In genomic region chr6:48675400-48675930, GRCm38 (mm10) we compare ENCODE assay signal across 9 mouse cellular contexts. TPM values are rescaled to one million over a fixed set of nuclear protein-coding genes. Genes with fewer than 3 reads are reported as not detected.
A peak's percentile ranks its signal among the peaks of the same experiment; 100 is the strongest.
DNase-seq lines count a peak whose midpoint lies in the region; ATAC-seq lines count a peak whose summit lies in the region.
"Had no signal": no experiment of that assay in that cellular context is flagged by ENCODE, and none has a peak within 500 bp of the region (broad histone marks: within the 10 kb centered on the region; RNA-seq: fewer than 3 reads in every experiment).

No protein-coding gene starts in this region.

- H3K27me3 ChIP-seq in forebrain, embryonic 13.5 days = no peaks in the 10 kb centered on the region
- no peaks in the 10 kb centered on the region for H3K27me3 ChIP-seq in forebrain, embryonic 11.5 days (ENCODE audit: control insufficient read depth, insufficient read depth, low read length)
- H3K27me3 ChIP-seq in neural tube, embryonic 12.5 days (replicated peaks) = no peaks in the 10 kb centered on the region
- H3K27me3 ChIP-seq in limb, embryonic 10.5 days (ENCODE audit: low read depth, poor library complexity, severe bottlenecking) = no peaks in the 10 kb centered on the region
- no peaks in the 10 kb centered on the region for H3K27me3 ChIP-seq in stomach, embryonic 14.5 days (ENCODE audit: control insufficient read depth, insufficient read depth, low read length)

- H3K4me2 ChIP-seq in forebrain, embryonic 13.5 days = peak overlapping the region; percentile 25
- H3K4me2 ChIP-seq in forebrain, embryonic 11.5 days (ENCODE audit: low read depth, low read length, severe bottlenecking) = no peak overlapping the region
- peak overlapping the region; percentile 18; the same call in 1 of the 2 replicates for H3K4me2 ChIP-seq in neural tube, embryonic 12.5 days (replicated peaks)
- peak overlapping the region; percentile 36 for H3K4me2 ChIP-seq in stomach, embryonic 14.5 days (replicated peaks; ENCODE audit: low read depth, low read length)

- WGBS in forebrain, embryonic 13.5 days = 39% methylated on average over 10 of the region's 10 CpGs
- WGBS in forebrain, embryonic 11.5 days = 44% methylated on average over 10 of the region's 10 CpGs
- 54% methylated on average over 10 of the region's 10 CpGs for WGBS in neural tube, embryonic 12.5 days
- WGBS in limb, embryonic 10.5 days = 62% methylated on average over 10 of the region's 10 CpGs
- 41% methylated on average over 10 of the region's 10 CpGs for WGBS in stomach, embryonic 14.5 days

- H3K36me3 ChIP-seq in forebrain, embryonic 13.5 days (ENCODE audit: poor library complexity, severe bottlenecking) = no peaks in the 10 kb centered on the region
- H3K36me3 ChIP-seq in forebrain, embryonic 11.5 days (ENCODE audit: control insufficient read depth, insufficient read depth, low read length) = no peaks in the 10 kb centered on the region
- no peaks in the 10 kb centered on the region for H3K36me3 ChIP-seq in neural tube, embryonic 12.5 days
- no peaks in the 10 kb centered on the region for H3K36me3 ChIP-seq in limb, embryonic 10.5 days
- H3K36me3 ChIP-seq in stomach, embryonic 14.5 days (ENCODE audit: control insufficient read depth, insufficient read depth, low read length) = no peaks in the 10 kb centered on the region

- no peak for ATAC-seq in forebrain, embryonic 13.5 days
- ATAC-seq in forebrain, embryonic 11.5 days (replicated peaks; ENCODE audit: low FRiP score) = no peak
- no peak for ATAC-seq in neural tube, embryonic 12.5 days (ENCODE audit: low FRiP score, low read depth)
- no peak for ATAC-seq in stomach, embryonic 14.5 days (ENCODE audit: insufficient number of reproducible peaks, insufficient read depth, low FRiP score, low read depth)

- no peak overlapping the region for H3K9ac ChIP-seq in forebrain, embryonic 13.5 days
- H3K9ac ChIP-seq in forebrain, embryonic 11.5 days (ENCODE audit: low read length) = no peak overlapping the region
- no peak overlapping the region for H3K9ac ChIP-seq in neural tube, embryonic 12.5 days
- H3K9ac ChIP-seq in stomach, embryonic 14.5 days (replicated peaks; ENCODE audit: low read depth, low read length) = no peak overlapping the region

- no peaks in the 10 kb centered on the region for H3K9me3 ChIP-seq in forebrain, embryonic 13.5 days (replicated peaks)
- no peaks in the 10 kb centered on the region for H3K9me3 ChIP-seq in forebrain, embryonic 11.5 days (ENCODE audit: control insufficient read depth, low read length)
- no peaks in the 10 kb centered on the region for H3K9me3 ChIP-seq in neural tube, embryonic 12.5 days
- H3K9me3 ChIP-seq in limb, embryonic 10.5 days (replicated peaks) = no peaks in the 10 kb centered on the region
- H3K9me3 ChIP-seq in stomach, embryonic 14.5 days (ENCODE audit: control insufficient read depth, low read depth, low read length) = no peaks in the 10 kb centered on the region

- no peak overlapping the region for H3K27ac ChIP-seq in forebrain, embryonic 13.5 days
- no peak overlapping the region for H3K27ac ChIP-seq in forebrain, embryonic 11.5 days (ENCODE audit: low read depth, low read length)
- no peak overlapping the region for H3K27ac ChIP-seq in neural tube, embryonic 12.5 days
- H3K27ac ChIP-seq in limb, embryonic 10.5 days = peak overlapping the region; percentile 48
- H3K27ac ChIP-seq in stomach, embryonic 14.5 days (ENCODE audit: low read length) = no peak overlapping the region; the same call in 1 of the 2 replicates

- H3K4me1 ChIP-seq in forebrain, embryonic 13.5 days = peaks cover 5% of the 10 kb centered on the region; the same call in 1 of the 2 replicates
- H3K4me1 ChIP-seq in forebrain, embryonic 11.5 days (replicated peaks; ENCODE audit: control insufficient read depth, insufficient read depth, low read length) = no peaks in the 10 kb centered on the region
- no peaks in the 10 kb centered on the region for H3K4me1 ChIP-seq in neural tube, embryonic 12.5 days
- H3K4me1 ChIP-seq in limb, embryonic 10.5 days = peaks cover 7% of the 10 kb centered on the region
- H3K4me1 ChIP-seq in stomach, embryonic 14.5 days (ENCODE audit: control insufficient read depth, insufficient read depth, low read length) = 0 out of 2 replicates have a peak, but pooled peaks cover 2% of the 10 kb centered on the region

- no peak for DNase-seq in forebrain, embryonic 11.5 days (ENCODE audit: low spot score)
- no peak for DNase-seq in neural tube, embryonic 10.5 days (ENCODE audit: extremely low spot score, low spot score)
- peak; percentile 42 for DNase-seq in limb, embryonic 10.5 days (ENCODE audit: low spot score)
- no peak for DNase-seq in layer of hippocampus, adult 8-10 months (ENCODE audit: low spot score in 2 of 2)
- no peak for DNase-seq in layer of hippocampus, postnatal 14 days (ENCODE audit: low spot score in 2 of 2)
- DNase-seq: right cerebral cortex, postnatal 4 days had no signal

- no peak overlapping the region for H3K4me3 ChIP-seq in forebrain, embryonic 13.5 days
- H3K4me3 ChIP-seq in forebrain, embryonic 11.5 days (ENCODE audit: low read depth, low read length) = no peak overlapping the region
- H3K4me3 ChIP-seq in neural tube, embryonic 12.5 days = no peak overlapping the region
- H3K4me3 ChIP-seq in limb, embryonic 10.5 days = peak overlapping the region; percentile 35
- peak overlapping the region; percentile 26 for H3K4me3 ChIP-seq in stomach, embryonic 14.5 days (ENCODE audit: low read depth, low read length)

RNA-seq across cellular contexts. Expression of gene Gimap9, which starts 0.5 kb away (rescaled TPM):
- polyA plus RNA-seq in forebrain, embryonic 13.5 days (2015; fragmentation: Nextera tagmentation; extraction: Ambion mirVana) = 1.7 and 2.7 TPM in 2 replicates
- polyA plus RNA-seq in forebrain, embryonic 11.5 days (2014; fragmentation: Nextera tagmentation; extraction: Ambion mirVana) = 3.1 and 3.3 TPM in 2 replicates
- 2.2 and 2.5 TPM in 2 replicates for polyA plus RNA-seq in neural tube, embryonic 12.5 days (2016; fragmentation: Nextera tagmentation; extraction: Ambion mirVana)
- 3.9 and 4.1 TPM in 2 replicates for polyA plus RNA-seq in limb, embryonic 10.5 days (2016; fragmentation: Nextera tagmentation; extraction: Ambion mirVana)
- 6.7 and 8.6 TPM in 2 replicates for polyA plus RNA-seq in stomach, embryonic 14.5 days (2014; fragmentation: Nextera tagmentation; extraction: Ambion mirVana)
- total RNA-seq in layer of hippocampus, adult 8-10 months (2022) = under 1 TPM; 0.35 to 0.54 (median 0.41) TPM
- total RNA-seq in layer of hippocampus, postnatal 14 days (2021) = under 1 TPM; 0.55 to 0.62 TPM

RNA-seq across cellular contexts. Expression of gene Gimap4, which starts 8.9 kb away (rescaled TPM):
- 1.9 and 2.2 TPM in 2 replicates for polyA plus RNA-seq in forebrain, embryonic 13.5 days (2015; fragmentation: Nextera tagmentation; extraction: Ambion mirVana)
- 4.3 and 4.5 TPM in 2 replicates for polyA plus RNA-seq in forebrain, embryonic 11.5 days (2014; fragmentation: Nextera tagmentation; extraction: Ambion mirVana)
- 3.1 and 4.3 TPM in 2 replicates for polyA plus RNA-seq in neural tube, embryonic 12.5 days (2016; fragmentation: Nextera tagmentation; extraction: Ambion mirVana)
- polyA plus RNA-seq in limb, embryonic 10.5 days (2016; fragmentation: Nextera tagmentation; extraction: Ambion mirVana) = 9.6 and 10.1 TPM in 2 replicates
- polyA plus RNA-seq in stomach, embryonic 14.5 days (2014; fragmentation: Nextera tagmentation; extraction: Ambion mirVana) = 17.4 and 17.5 TPM in 2 replicates
- under 1 TPM in 2 of 4 experiments, not detected in 2; 0.31 to 0.48 TPM for total RNA-seq in layer of hippocampus, adult 8-10 months (2022)
- total RNA-seq in layer of hippocampus, postnatal 14 days (2021) = under 1 TPM; 0.21 to 0.30 TPM

RNA-seq across cellular contexts. Expression of gene Gimap8, which starts 28.4 kb away (rescaled TPM):
- 0.19 and 0.28 TPM in 2 replicates for polyA plus RNA-seq in forebrain, embryonic 13.5 days (2015; fragmentation: Nextera tagmentation; extraction: Ambion mirVana)
- 0.16 and 0.31 TPM in 2 replicates for polyA plus RNA-seq in forebrain, embryonic 11.5 days (2014; fragmentation: Nextera tagmentation; extraction: Ambion mirVana)
- 0.70 and 1.1 TPM in 2 replicates for polyA plus RNA-seq in neural tube, embryonic 12.5 days (2016; fragmentation: Nextera tagmentation; extraction: Ambion mirVana)
- polyA plus RNA-seq in limb, embryonic 10.5 days (2016; fragmentation: Nextera tagmentation; extraction: Ambion mirVana) = 0.35 TPM in 2 replicates
- polyA plus RNA-seq in stomach, embryonic 14.5 days (2014; fragmentation: Nextera tagmentation; extraction: Ambion mirVana) = 0.43 and 0.56 TPM in 2 replicates
- 1 to 10 TPM in 1 of 4 experiments, under 1 TPM in 3; 0.56 to 1.1 (median 0.89) TPM for total RNA-seq in layer of hippocampus, adult 8-10 months (2022)
- 1 to 10 TPM; 1.0 to 1.4 TPM for total RNA-seq in layer of hippocampus, postnatal 14 days (2021)

RNA-seq across cellular contexts. Expression of gene Gimap6, which starts 32.6 kb away (rescaled TPM):
- 4.8 and 5.1 TPM in 2 replicates for polyA plus RNA-seq in forebrain, embryonic 13.5 days (2015; fragmentation: Nextera tagmentation; extraction: Ambion mirVana)
- polyA plus RNA-seq in forebrain, embryonic 11.5 days (2014; fragmentation: Nextera tagmentation; extraction: Ambion mirVana) = 7.1 and 8.7 TPM in 2 replicates
- polyA plus RNA-seq in neural tube, embryonic 12.5 days (2016; fragmentation: Nextera tagmentation; extraction: Ambion mirVana) = 9.6 and 11.4 TPM in 2 replicates
- polyA plus RNA-seq in limb, embryonic 10.5 days (2016; fragmentation: Nextera tagmentation; extraction: Ambion mirVana) = 15.7 and 17.2 TPM in 2 replicates
- 20.4 and 21.6 TPM in 2 replicates for polyA plus RNA-seq in stomach, embryonic 14.5 days (2014; fragmentation: Nextera tagmentation; extraction: Ambion mirVana)
- total RNA-seq in layer of hippocampus, adult 8-10 months (2022) = 1 to 10 TPM; 3.7 to 4.5 (median 4.2) TPM
- total RNA-seq in layer of hippocampus, postnatal 14 days (2021) = 1 to 10 TPM; 6.5 to 7.3 TPM

RNA-seq across cellular contexts. Expression of gene Gm28053, which starts 42.9 kb away (rescaled TPM):
- 0.70 and 0.71 TPM in 2 replicates for polyA plus RNA-seq in forebrain, embryonic 13.5 days (2015; fragmentation: Nextera tagmentation; extraction: Ambion mirVana)
- polyA plus RNA-seq in forebrain, embryonic 11.5 days (2014; fragmentation: Nextera tagmentation; extraction: Ambion mirVana) = 0.94 TPM in 1 of 2 replicates, not detected in the other
- 0.70 TPM in 1 of 2 replicates, not detected in the other for polyA plus RNA-seq in neural tube, embryonic 12.5 days (2016; fragmentation: Nextera tagmentation; extraction: Ambion mirVana)
- 0.83 and 1.3 TPM in 2 replicates for polyA plus RNA-seq in limb, embryonic 10.5 days (2016; fragmentation: Nextera tagmentation; extraction: Ambion mirVana)
- polyA plus RNA-seq in stomach, embryonic 14.5 days (2014; fragmentation: Nextera tagmentation; extraction: Ambion mirVana) = 1.9 and 3.8 TPM in 2 replicates
- 1 to 10 TPM in 2 of 4 experiments, not detected in 2; 1.5 to 3.0 TPM for total RNA-seq in layer of hippocampus, adult 8-10 months (2022)
- 1 to 10 TPM; 1.5 to 2.4 TPM for total RNA-seq in layer of hippocampus, postnatal 14 days (2021)

Comparison
In these comparisons a context has a peak if more than half of its experiments do, and no peak if none do; other contexts are left out.
1. H3K4me3 ChIP-seq: peak in limb, embryonic 10.5 days (single experiment) and stomach, embryonic 14.5 days (single experiment); none in forebrain, embryonic 13.5 days (single experiment), forebrain, embryonic 11.5 days (single experiment) and neural tube, embryonic 12.5 days (single experiment).